Mouse (Mus musculus): ENCODE measurements around the gene Carhsp1.

DNA sequence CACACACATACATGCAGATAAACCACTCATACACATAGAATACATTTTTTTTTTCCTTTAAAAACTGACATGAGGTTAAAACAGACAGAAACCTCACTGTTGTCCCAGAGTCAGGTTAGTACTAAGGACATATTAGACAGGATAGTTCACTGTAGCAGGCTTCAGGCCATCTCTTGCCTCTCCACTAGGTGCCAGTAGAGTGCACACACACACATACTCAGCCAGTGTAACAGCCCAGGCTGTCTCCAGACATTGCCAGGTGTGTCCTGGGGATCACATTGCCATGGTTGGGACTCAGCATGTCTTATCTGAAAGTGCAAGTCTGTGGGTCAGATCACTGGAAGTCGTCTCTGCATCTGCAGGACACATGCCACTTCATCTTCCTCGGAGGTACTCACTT, 28.1 kb downstream of the Carhsp1 start:
- TF ChIP-seq CTCF (IDR thresholded peaks at IDR 0.05; ENCODE audit: control insufficient read depth, insufficient read depth, low read length) (peak; percentile 88), POLR2A (IDR thresholded peaks at IDR 0.05; ENCODE audit: borderline replicate concordance, control insufficient read depth, low read depth, low read length) (no peak)

Data from bone marrow, adult 2 months (tissue).